Comparison of ENCODE assay signal across 10 mouse cellular contexts in genomic region chr9:61046517-61046916, GRCm38 (mm10).
DNase-seq lines count a peak whose midpoint lies in the region; ATAC-seq and TF ChIP-seq lines count a peak whose summit lies in the region.
"Had no signal": no experiment of that assay in that cellular context is flagged by ENCODE, and none has a peak within 500 bp of the region (broad histone marks: within the 10 kb centered on the region; RNA-seq: fewer than 3 reads in every experiment).

No protein-coding gene starts in this region.

- H3K27ac ChIP-seq in midbrain, embryonic 10.5 days (replicated peaks) = no peak overlapping the region
- no peak overlapping the region for H3K27ac ChIP-seq in midbrain, embryonic 16.5 days (ENCODE audit: low read length)
- H3K27ac ChIP-seq in lung, postnatal 0 days (ENCODE audit: low read length) = no peak overlapping the region
- H3K27ac ChIP-seq in small intestine, adult 2 months (ENCODE audit: insufficient read depth, low read depth, low read length) = no peak overlapping the region
- H3K27ac ChIP-seq: hindbrain, embryonic 15.5 days; stomach, embryonic 15.5 days had no signal

- H3K4me1 ChIP-seq in midbrain, embryonic 10.5 days = peaks cover 18% of the 10 kb centered on the region
- H3K4me1 ChIP-seq in midbrain, embryonic 16.5 days (ENCODE audit: control insufficient read depth, insufficient read depth, low read length) = peaks cover 7% of the 10 kb centered on the region; the same call in 1 of the 2 replicates
- H3K4me1 ChIP-seq in lung, postnatal 0 days (ENCODE audit: insufficient read depth, low read depth, low read length) = no peaks in the 10 kb centered on the region
- H3K4me1 ChIP-seq in small intestine, adult 2 months (ENCODE audit: control insufficient read depth, insufficient read depth, insufficient read length, low read length) = no peaks in the 10 kb centered on the region; the same call in 1 of the 2 replicates

- no peak overlapping the region for H3K9ac ChIP-seq in midbrain, embryonic 16.5 days (ENCODE audit: low read depth, low read length)
- no peak overlapping the region for H3K9ac ChIP-seq in lung, postnatal 0 days (replicated peaks; ENCODE audit: low read depth)
- H3K9ac ChIP-seq: hindbrain, embryonic 15.5 days; stomach, embryonic 15.5 days had no signal

- no peak for TF ChIP-seq EP300 in lung, postnatal 0 days (IDR thresholded peaks at IDR 0.05)

- DNase-seq in midbrain, embryonic 10.5 days (ENCODE audit: low spot score) = peak; percentile 77
- DNase-seq in adrenal gland, adult (ENCODE audit: inconsistent age in 2 of 2, low spot score in 1 of 2) = peak; percentile 74 to 91
- DNase-seq in embryo, embryonic 10 days (ENCODE audit: low spot score) = peak; percentile 88
- DNase-seq in kidney, postnatal 14 days = peak; percentile 59
- peak; percentile 72 for DNase-seq in lung, postnatal 0 days (ENCODE audit: low spot score)

- ATAC-seq in midbrain, embryonic 16.5 days = no peak
- ATAC-seq in lung, postnatal 0 days = no peak
- no peak for ATAC-seq in monocyte, adult 5-6 weeks (replicated peaks; ENCODE audit: insufficient number of reproducible peaks, low FRiP score, low TSS enrichment, poor library complexity, severe bottlenecking)

- H3K9me3 ChIP-seq in midbrain, embryonic 10.5 days (replicated peaks) = no peaks in the 10 kb centered on the region; the same call in 1 of the 2 replicates
- no peaks in the 10 kb centered on the region for H3K9me3 ChIP-seq in midbrain, embryonic 16.5 days (replicated peaks; ENCODE audit: control insufficient read depth, low read length, poor library complexity, severe bottlenecking)
- no peaks in the 10 kb centered on the region for H3K9me3 ChIP-seq in lung, postnatal 0 days (ENCODE audit: low read length)
- H3K9me3 ChIP-seq: hindbrain, embryonic 15.5 days; stomach, embryonic 15.5 days had no signal

- no peak overlapping the region for H3K4me3 ChIP-seq in midbrain, embryonic 10.5 days
- no peak overlapping the region for H3K4me3 ChIP-seq in midbrain, embryonic 16.5 days (ENCODE audit: low read depth, low read length)
- no peak overlapping the region for H3K4me3 ChIP-seq in lung, postnatal 0 days (ENCODE audit: low read depth, low read length)
- no peak overlapping the region for H3K4me3 ChIP-seq in small intestine, adult 2 months (ENCODE audit: low read depth, low read length)
- H3K4me3 ChIP-seq: hindbrain, embryonic 15.5 days; stomach, embryonic 15.5 days had no signal

- H3K36me3 ChIP-seq in midbrain, embryonic 10.5 days = no peaks in the 10 kb centered on the region
- no peaks in the 10 kb centered on the region for H3K36me3 ChIP-seq in midbrain, embryonic 16.5 days (ENCODE audit: control insufficient read depth, insufficient read depth, low read length)
- no peaks in the 10 kb centered on the region for H3K36me3 ChIP-seq in lung, postnatal 0 days (ENCODE audit: insufficient read depth, low read length)
- no peaks in the 10 kb centered on the region for H3K36me3 ChIP-seq in small intestine, adult 2 months (ENCODE audit: control insufficient read depth, insufficient read depth, low read length)
- H3K36me3 ChIP-seq: hindbrain, embryonic 15.5 days; stomach, embryonic 15.5 days had no signal

- no peak overlapping the region for H3K4me2 ChIP-seq in midbrain, embryonic 16.5 days (ENCODE audit: low read length)
- no peak overlapping the region for H3K4me2 ChIP-seq in lung, postnatal 0 days (replicated peaks; ENCODE audit: low read depth, low read length)
- H3K4me2 ChIP-seq: hindbrain, embryonic 15.5 days; stomach, embryonic 15.5 days had no signal

- no peak for TF ChIP-seq POLR2A in small intestine, adult 2 months (IDR thresholded peaks at IDR 0.05; ENCODE audit: low read depth, low read length)

- WGBS in midbrain, embryonic 10.5 days = 23% methylated on average over 7 of the region's 7 CpGs
- 19% methylated on average over 7 of the region's 7 CpGs for WGBS in midbrain, embryonic 16.5 days
- WGBS in lung, postnatal 0 days = 18% methylated on average over 7 of the region's 7 CpGs
- WGBS in small intestine, adult 2 months = 19% methylated on average over 7 of the region's 7 CpGs

- H3K27me3 ChIP-seq in midbrain, embryonic 10.5 days (ENCODE audit: low read depth, poor library complexity, severe bottlenecking) = peaks cover 31% of the 10 kb centered on the region
- no peaks in the 10 kb centered on the region for H3K27me3 ChIP-seq in midbrain, embryonic 16.5 days (ENCODE audit: control insufficient read depth, insufficient read depth, low read depth, low read length)
- 0 out of 2 replicates have a peak, but pooled peaks cover 6% of the 10 kb centered on the region for H3K27me3 ChIP-seq in lung, postnatal 0 days (replicated peaks; ENCODE audit: insufficient read depth, low read length)
- no peaks in the 10 kb centered on the region for H3K27me3 ChIP-seq in small intestine, adult 2 months (ENCODE audit: control insufficient read depth, insufficient read depth, low read length)
- H3K27me3 ChIP-seq: stomach, embryonic 15.5 days had no signal

- TF ChIP-seq CTCF in lung, postnatal 0 days (IDR thresholded peaks at IDR 0.05) = peak; percentile 89
- TF ChIP-seq CTCF in small intestine, adult 2 months (IDR thresholded peaks at IDR 0.05; ENCODE audit: extremely low read depth, insufficient read length, insufficient replicate concordance, low read depth, low read length) = peak; percentile 96; the same call in 1 of the 2 replicates
